Mouse (Mus musculus) layer of hippocampus, postnatal 14 days (tissue): Measurements from ENCODE around the gene Kbtbd8. TPM values are rescaled to one million over a fixed set of nuclear protein-coding genes. Genes with fewer than 3 reads are reported as not detected.

Source experiments
- DNase-seq, 2 experiments: peaks; one replicate each; pipeline ENCODE4 v3.0.0; 2021 to 2022; ENCODE audit warnings: low spot score in 2 of 2, mixed read lengths in 1 of 2
- long read RNA-seq, 2 experiments: library from polyadenylated mRNA; stranded (forward); transcript quantifications; one replicate each; pipeline ENCODE4 v2.0.0; 2021
- total RNA-seq, 2 experiments: library from RNA; stranded (reverse); gene quantifications; 2 replicates each; pipeline ENCODE4 v1.2.3; 2021

Kbtbd8 gene
- 1 to 10 TPM; 6.2 to 8.6 TPM for total RNA-seq
- long read RNA-seq, experiment 1, full-length matches to known transcripts, result 5 of 5 reads
- long read RNA-seq, experiment 1, partial matches to known transcripts, result 0 of 5 reads
- long read RNA-seq, experiment 1, other reads (novel, unspliced or antisense), result 0 of 5 reads
- long read RNA-seq, experiment 2, full-length matches to known transcripts, result 3 of 12 reads
- long read RNA-seq, experiment 2, partial matches to known transcripts, result 1 of 12 reads
- long read RNA-seq, experiment 2, other reads (novel, unspliced or antisense), result 8 of 12 reads

DNA sequence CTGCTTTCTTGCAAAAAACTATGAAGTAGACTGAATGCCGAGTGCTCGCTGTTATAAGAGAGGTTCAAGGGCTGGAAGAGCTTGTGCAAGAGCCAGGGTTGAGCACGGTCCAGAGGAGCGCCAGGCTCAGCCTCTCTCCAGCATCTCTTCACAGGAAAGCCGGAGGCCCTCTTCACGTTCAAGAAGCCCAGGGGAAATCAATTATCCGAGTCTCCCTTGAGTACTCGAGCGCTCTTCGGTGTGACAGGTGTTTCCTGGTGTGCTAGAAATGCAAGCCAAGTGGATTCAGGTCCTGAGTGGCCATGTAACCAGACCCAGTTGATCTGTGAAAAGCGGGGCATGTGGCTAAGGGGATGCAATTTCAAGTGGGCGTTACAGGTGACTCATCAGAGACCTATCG is at the start of gene Kbtbd8:
Gene Kbtbd8, plus strand, starts transcription at position 295 of the 400 bp plus-strand sequence.
- no peak for DNase-seq

DNA sequence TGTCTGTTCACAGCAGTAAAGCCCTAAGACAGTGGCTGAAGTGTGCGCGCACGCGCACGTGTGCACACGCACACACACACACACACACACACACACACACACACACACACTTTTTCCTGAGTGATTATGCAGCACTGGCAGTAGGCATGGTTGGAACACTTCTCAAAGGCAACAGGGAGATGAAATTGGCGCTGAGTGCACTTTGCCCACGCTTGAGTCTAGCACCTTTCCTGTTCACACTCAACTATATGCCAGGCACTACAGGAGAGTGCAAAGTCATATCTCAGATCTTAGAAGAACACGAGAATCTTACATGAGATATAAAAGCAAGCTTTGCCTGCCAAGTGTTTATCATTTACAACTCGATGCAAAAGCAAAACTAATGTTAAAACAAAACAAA is 47.3 kb upstream of the Kbtbd8 start:
- no peak for DNase-seq

DNA sequence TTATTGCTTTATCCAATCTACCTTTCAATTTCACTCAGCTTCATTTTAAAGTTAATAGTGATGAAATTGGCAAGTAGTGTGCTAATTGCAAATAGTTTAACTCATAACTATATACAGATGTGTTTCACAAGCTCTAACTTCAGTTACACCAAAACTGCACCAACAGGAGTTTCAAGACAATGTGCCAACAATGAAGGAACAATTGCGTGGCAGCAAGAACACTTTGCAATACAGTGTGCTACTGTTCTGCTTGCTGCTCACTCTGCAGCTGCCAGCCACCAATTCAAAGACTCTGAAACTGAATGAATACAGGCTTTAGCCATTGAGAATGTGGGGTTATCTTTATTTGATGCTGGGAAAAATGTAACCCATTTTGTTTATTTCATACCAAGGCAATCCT is 31.8 kb upstream of the Kbtbd8 start:
- DNase-seq, result peak in 1 of 2 experiments; percentile 28

DNA sequence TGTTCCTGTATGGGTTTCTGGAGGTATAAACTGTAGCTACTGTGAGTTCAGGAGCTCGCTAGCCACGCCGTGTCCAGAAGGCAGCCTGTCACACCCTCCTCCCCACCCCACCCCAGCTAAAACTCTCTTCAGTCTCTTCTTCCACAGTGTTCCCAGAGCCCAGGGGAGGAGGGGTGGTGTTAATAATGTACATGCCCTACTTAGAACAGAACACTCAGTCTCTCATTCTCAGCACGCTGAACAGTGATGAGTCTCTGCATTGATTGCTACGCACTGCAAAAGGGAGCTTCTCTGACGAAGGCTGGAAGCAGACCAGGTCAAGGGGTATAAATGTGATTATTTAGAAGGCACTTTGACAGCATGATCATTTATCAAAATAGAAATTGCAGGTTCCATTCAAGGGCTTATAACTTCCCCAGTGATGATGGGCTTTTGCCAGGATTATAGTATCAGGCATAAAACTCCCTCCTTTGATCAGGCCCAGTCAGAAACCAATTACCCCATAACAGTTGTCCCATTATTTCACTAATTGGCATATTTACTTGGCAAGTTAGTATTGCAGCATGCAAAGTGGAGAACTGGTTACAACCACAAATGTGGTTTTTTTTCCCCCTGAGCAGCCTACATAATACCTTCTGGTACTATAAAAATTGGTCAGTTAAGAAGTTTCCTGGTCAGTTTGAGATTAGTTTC is 29.7 kb upstream of the Kbtbd8 start:
- DNase-seq, result peak; percentile 32 to 71

DNA sequence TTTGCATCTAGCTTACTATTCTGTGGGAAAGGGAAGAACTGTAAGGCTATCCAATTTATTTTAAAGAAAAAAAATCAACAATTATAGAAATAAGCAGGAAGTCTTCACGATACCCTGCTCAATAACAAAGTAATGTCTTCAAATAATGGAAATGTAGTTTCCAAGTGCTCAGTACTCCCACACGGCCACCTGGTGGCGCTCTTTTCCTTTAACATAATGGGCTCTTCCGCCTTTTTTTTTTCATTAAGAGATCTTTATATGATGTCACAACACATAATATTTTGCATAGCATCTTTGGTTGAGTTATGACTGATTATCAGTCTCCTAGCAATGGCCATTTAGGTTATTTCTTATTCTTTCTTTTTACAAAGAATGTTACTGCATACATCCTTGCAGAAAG is 29.0 kb upstream of the Kbtbd8 start:
- DNase-seq, result peak in 1 of 2 experiments; percentile 16

DNA sequence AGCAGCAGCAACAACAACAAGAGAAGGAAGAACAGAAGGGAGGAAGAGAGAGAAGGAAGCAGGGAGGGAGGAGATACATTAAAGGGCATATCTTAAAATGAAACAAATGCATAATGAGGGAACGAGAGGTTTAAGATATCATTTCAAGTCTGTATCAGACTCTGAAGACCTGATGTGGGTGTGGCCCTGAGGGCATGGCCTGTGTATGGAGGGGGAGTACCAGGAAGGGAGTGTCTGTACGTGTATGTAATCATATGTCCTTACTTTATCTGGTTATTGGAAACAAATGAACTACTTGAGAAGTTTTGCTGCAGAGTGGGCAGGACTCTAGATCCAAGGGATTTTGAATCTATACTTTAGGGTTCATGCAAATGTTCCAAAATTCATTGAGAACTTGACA is 22.3 kb upstream of the Kbtbd8 start:
- no peak for DNase-seq

DNA sequence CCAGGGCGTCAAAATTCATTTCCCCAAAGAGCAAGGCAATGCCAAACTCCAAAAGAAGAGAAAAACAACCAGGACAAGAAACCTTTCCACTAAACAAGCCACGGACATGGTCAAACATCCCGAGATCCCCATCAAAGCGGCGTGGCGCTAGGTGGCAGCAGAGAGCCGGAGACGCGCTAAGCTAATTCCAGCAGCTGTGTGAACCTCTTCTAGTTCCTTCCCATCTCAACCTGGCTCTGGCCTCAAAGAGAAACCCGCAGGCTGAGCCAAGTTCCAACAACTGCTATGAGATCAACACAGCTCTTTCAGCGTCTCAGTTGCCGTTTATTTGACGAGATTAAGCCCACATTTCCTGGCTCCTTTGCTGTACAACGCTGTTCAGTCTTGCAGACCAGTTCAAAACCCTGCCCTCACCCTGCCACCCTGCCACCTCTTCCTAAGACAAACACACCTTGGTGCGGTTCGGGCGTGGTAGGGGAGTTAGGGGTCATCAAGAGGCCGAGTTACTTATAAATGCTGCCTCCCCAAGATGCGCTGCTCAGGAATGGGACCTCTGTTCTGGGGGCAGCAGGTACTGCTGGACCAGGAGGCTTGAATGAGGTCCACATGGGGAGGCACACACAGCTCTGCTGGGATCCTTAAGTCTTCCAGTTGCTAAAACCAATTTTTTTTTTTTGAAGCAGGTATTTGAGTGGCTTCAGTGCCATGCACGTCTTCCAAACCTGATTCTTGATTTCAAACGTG is 18.5 kb upstream of the Kbtbd8 start:
- DNase-seq, result peak; percentile 86 to 88

DNA sequence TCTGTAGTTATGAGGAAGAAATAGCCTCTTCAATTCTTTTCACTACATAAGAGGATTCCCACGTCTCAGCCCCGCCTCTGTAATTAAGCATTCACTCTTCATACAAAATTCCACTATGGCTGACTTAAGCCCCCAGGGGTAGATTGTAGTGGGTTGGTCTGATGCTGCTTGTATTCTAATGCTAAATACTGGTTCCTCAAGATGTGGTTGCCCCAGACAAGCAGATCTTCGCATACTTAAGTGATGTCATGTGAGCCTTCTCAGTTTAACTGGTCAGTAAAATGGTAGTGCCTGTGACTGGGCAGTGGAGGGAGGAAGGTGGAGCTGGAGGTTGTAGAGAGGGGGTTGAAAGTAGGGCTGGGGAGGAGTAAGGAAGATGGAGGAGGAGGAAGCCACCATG is 13.3 kb upstream of the Kbtbd8 start:
- DNase-seq, result no peak

DNA sequence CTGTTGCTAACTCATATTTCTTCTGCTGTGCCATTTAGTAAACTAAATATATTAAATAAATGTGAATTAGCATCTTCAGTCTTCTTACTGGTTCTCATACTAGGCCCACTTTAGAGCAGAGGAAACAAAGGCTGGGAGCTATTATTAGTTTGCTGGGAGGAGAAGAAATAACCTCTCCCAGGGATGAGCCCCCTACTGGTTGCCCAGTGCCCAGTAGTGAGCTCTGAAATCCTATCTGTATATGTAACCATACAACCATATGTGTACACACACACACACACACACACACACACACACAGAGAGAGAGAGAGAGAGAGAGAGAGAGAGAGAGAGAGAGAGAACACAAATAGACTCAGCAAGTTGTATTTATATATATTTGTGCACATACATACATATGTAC is 8.6 kb upstream of the Kbtbd8 start:
- DNase-seq, result no peak

DNA sequence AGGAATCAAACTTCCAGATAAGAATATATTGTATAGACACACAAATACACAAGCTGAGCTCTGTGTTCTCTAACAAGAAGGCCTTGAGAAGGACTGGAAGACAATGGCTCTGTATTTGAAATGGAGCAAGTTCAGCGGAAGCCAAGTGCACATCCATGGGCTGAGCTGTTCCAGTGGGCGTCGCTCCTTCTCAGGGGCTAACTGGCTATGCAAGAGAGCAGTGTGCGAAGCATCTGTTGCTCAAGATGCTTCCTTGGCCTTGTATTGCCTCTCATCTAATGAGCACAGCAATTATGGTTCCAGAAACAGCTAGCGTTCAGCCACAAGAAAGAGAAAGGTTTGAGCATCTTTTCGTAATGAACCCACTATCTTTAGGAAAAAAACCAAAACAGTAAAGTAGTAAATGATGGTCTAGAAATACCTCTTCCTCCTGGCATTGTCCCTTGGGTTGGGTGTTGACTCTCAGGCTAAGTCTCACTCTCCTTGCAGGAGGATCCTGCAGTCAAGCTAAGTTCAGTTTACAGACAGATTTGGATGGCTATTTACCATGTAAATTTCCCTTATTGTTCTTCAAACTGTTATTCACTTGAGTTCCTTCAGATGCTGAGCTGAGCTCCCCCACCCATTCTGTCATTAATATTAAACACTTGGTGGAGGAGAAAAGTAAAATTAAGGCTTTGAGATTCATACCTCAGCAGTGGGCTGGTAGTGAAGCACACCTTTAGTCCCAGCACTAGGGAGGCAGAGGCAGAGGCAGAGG is 7.2 kb upstream of the Kbtbd8 start:
- DNase-seq, result no peak

DNA sequence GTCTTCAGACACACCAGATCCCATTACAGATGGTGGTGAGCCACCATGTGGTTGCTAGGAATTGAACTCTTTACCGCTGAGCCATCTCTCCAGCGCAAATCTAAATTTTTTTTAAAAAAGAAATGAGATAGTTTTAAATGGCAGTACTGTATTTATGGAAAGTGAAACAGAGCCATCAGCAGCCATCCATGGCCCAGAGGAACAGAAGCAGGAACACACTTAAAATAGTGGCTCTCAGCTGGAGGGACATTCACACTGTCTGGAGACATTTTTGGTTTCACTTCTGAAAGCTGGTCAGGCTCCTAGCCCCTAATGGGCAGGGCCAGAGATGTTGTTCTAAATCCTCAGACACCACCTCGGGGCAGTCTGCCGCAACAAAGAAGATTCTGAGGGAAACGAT is 5.0 kb upstream of the Kbtbd8 start:
- DNase-seq, result no peak

DNA sequence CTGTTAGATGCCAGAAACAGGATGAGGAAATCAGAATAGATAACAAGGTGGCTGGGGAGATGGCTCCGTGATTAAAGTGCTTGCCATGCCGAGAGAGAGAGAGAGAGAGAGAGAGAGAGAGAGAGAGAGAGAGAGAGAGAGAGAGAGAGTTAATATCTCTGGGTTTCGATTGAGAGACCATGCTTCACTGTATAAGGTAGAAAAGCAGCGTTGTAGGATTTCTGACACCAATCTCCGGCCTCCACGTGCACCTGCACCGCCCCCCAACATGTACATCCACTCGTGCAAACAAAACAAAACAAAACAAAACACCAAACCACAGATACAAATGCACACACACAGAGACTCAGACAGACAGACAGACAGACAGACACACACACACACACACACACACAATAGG is 527 bp upstream of the Kbtbd8 start:
- no peak for DNase-seq

DNA sequence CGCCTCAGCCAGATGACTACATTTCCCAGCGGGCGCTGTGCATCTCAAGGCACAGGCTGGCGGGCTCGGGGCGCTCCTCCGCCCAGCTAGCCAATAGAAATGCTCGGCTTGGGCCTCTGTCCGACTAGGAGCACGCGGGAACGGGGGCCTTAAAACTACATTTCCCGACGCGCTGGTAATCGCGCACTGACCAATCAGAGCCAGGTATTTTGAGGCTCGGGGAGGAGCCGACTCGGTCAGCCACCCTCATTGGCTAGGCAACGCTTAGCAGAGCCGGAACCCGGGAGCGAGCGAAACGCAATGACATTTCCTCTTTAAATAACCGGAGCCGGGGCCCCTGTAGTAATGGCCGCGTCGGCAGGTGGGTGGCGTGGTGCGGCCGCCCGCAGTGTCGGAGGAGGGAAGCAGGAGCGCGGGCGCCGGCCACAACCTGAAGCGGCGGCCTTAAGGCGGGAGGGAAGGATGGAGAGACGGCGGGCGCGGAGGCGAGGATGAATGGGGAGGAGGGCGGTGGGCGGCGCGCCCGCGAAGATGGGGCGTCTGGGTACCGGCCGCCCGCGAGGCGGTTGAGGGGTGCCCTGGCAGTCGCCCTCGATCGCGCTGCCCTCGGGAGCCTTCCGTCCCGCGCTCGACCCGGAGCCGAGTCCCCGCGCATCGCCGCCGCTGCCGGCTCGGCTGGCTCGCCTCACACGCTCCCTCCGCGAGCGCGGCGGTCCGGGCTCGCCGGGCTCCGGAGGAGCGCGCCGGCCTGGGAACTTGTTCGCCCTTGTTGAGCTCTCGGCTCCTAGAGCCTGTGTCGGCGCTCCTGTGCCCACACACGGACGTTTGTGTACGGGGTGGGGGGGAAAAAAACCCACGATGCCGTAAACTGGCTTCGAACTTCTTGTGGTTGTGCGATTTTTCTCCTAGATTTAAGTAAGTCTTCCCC is 838 bp downstream of the Kbtbd8 start:
- DNase-seq, result peak; percentile 92 to 97

DNA sequence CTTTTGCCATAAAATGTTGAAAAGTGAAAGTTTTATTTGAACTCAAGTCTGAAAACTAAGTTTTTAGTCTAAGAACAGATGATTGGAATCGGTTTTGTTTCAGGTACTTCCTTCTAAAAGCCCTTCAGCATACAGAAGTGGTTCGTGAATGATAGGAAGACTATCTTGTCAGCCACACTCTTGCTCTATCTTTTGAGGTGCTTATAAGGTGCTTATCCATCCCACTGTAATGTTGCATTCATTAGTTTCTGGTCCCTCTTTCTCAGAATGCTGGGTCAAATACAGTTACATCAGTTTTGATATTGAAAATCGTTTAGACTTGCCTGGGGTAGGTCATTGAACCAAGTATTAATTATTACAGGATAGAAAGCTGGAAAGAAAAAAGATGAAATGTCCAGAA is 2.3 kb downstream of the Kbtbd8 start:
- no peak for DNase-seq

DNA sequence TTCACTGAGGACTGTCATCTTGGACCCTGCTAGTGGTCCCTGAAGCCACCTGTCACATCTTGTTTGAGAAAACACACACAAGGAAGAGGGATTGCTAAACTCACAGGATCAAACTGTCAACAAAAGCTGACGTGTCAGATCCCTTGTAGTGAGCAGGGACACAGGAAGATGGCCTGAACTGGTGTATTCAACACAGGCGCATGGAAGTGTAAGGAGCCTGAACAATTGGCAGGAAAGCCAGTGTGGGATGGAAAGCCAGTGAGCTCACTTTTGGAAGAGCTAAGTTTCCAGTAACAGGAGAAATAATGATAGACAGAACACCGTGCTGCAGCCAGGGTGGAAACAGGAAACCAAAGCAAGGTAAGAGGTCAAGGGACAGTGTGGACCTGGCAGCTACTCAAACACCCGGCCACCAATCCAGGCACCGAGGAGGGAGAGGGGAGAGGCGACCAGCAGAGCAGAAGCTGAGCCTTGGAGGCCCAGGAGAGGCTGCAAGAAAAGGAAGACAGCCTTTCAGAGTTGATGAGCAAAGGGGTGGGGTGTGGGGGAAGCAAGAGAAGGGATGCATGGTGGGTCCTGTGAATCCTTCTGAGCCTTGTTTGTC is 33.0 kb downstream of the Kbtbd8 start:
- DNase-seq, result no peak

DNA sequence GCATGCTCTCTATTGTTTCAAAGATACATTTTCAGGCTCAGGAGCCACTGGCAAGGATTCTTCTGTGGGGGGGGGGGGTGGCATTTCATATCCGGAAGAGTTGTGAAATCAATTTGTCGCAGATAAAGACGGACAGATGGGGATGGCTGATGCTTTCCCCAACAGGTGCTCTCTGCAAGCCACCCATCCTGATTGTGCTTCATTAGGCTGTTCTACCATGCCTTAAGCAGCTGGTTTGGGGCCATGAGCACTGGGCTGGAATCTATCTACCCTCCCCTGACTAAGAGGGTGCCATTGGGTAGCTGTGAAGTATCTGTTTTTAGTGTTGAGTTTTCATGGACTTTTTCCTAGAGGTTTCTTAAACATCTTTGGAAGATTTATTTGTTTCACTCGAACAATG is 33.8 kb downstream of the Kbtbd8 start:
- DNase-seq, result no peak

DNA sequence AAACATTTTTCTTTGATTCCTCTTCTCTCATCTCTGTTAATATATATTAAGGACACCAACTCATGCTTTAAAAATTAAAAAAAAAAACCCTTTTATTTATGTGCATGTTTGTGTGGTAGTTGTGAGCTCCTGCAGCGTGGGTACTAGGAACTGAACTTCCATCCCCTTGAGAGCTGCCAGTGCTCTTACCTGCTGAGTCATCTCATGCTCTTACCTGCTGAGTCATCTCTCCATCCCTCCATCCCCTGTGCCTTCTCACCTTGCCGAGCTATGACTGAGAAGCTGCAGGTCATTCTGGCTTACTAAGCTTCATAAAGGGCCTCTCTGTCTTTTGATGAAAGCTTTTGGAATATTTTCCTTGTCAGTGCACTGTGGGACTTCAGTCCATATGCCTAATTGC is 34.5 kb downstream of the Kbtbd8 start:
- DNase-seq, result no peak

DNA sequence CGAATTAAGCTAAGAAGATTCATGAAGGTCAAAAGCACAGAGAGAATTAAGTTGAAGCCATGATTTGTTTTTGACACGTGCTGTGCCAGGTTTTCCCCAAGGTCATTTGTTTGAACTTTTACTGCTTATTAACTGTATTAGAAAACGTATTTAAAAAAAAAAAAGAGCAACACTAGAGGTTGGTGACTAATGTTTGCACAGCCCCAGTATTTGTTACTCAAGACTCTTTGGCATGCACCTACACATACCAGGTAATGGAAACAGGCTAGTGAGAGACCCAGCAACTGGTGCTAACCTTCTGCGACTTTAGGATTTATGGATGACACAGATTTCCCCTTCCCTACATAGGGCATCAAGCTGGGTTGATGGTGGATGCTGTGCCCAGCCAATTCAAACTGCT is 46.9 kb downstream of the Kbtbd8 start:
- no peak for DNase-seq

DNA sequence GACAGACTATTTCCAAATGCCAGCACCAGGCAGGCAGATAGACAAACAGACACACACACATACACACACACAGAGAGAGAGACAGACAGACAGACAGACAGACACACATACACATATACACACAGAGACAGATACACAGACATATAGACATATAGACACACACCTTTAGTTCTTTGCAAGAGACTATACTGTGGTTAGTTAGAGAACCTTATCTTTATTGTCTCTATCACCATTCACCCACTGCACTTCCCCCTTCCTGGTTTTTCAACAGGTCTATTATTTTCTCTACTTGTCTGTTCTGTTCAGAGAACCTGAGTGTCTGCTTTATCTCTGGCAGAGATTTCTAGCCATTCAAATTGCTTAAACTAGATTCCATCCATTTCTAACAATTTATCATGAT is 48.6 kb downstream of the Kbtbd8 start:
- DNase-seq, result no peak

DNA sequence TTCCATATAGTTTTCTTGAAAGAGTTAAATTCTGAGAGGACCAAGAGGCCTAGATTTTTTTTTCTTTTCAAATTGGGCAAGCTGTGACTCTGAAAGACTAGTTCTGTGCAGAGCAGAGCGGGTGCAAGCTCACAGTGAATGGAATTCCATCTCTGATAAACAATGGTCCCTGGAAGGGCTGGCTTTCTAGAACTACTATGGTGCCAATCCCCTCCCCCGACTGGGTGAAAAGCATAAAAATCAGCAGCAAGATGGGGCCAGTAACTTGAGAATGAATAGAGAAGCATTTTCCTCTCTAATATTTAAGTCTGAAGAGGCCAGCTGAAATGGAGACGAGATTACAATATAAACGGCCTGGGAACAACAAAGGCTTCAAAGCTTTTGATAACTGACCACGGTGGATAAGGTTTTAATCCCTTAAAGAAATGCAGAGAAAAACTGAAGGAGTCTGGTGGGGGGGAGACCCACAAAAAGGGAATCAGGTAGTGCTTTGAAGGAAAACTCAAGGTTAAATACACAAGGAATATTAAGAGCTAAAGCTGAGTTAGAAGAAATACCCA is 50.7 kb downstream of the Kbtbd8 start:
- peak in 1 of 2 experiments; percentile 47 for DNase-seq
